Mouse (Mus musculus): ENCODE measurements around the gene Zc3h12a.

GRCm38 (mm10) chr4:125175591-125175990 lies 48.0 kb upstream of the Zc3h12a start:
- TF ChIP-seq KAT2A (IDR thresholded peaks at IDR 0.05; ENCODE audit: insufficient replicate concordance, low read length) (no peak), ETS1 (conservative IDR thresholded peaks at IDR 0.05; ENCODE audit: low read depth, low read length) (no peak), MEF2A (IDR thresholded peaks at IDR 0.05; ENCODE audit: borderline replicate concordance, low read depth, low read length) (no peak), MYC (IDR thresholded peaks at IDR 0.05; ENCODE audit: low read depth, low read length) (no peak), CTCF (conservative IDR thresholded peaks at IDR 0.05 in 1 of 2, IDR thresholded peaks at IDR 0.05 in 1 of 2; ENCODE audit: low read depth in 2 of 2, low read length in 2 of 2) (no peak), UBTF (IDR thresholded peaks at IDR 0.05; ENCODE audit: low read depth, low read length) (no peak), POLR2A (IDR thresholded peaks at IDR 0.05; ENCODE audit: low read depth, low read length) (no peak), USF1 (IDR thresholded peaks at IDR 0.05; ENCODE audit: low read depth, low read length) (no peak), SMC3 (IDR thresholded peaks at IDR 0.05; ENCODE audit: low read depth, low read length) (no peak), RAD21 (IDR thresholded peaks at IDR 0.05; ENCODE audit: low read depth, low read length) (no peak), BHLHE40 (IDR thresholded peaks at IDR 0.05; ENCODE audit: low read depth, low read length) (no peak), GABPA (IDR thresholded peaks at IDR 0.05; ENCODE audit: insufficient replicate concordance, low read depth, low read length) (no peak), EP300 (IDR thresholded peaks at IDR 0.05; ENCODE audit: low read length) (no peak), MAFK (IDR thresholded peaks at IDR 0.05; ENCODE audit: insufficient replicate concordance, low read length) (no peak)
